Mouse (Mus musculus): ENCODE results near the gene Fuz.
A peak's percentile ranks its signal among the peaks of the same experiment; 100 is the strongest.

The Fuz gene

DNA sequence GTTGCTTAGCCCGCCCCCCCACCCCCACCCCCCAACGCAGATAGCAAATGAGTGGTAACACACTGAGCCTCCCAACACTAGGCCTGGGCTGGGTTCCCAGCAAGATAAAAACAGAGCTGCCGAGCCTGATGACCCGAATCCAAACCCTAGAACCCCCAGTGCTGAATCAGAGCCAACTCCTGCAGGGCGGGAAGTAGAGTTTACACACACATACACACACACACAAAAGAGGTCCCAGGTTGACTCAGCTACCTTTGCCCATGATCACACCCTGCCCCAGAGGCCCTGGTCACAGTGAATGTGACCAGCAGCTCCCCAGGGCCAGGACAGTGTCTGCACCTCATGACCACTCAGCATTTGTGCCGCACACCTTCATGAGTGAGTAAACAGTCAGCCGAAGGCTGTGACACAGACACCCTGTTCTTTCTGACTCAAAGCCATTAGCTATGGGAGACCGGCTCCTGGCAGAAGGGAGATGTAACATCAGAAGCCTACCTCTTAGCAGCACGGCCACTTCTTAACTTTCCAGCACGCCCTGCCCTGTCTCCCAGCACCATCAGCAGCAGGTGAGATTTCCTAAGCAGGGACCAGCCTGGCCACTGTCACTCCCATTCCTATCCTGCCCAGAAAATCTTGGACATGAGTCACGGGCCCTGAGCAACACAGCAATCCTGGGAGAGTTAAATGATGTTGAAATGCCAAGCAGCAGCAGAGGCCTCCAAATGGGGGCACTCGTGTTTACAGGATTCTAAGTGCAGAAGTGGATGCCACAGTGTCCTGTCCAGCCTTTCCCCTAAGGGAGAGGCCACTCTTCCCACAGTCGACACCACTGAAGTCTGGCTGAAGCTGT is 7.4 kb upstream of the Fuz start:
- DNase-seq: peak in 1 of 2 experiments; percentile 47

DNA sequence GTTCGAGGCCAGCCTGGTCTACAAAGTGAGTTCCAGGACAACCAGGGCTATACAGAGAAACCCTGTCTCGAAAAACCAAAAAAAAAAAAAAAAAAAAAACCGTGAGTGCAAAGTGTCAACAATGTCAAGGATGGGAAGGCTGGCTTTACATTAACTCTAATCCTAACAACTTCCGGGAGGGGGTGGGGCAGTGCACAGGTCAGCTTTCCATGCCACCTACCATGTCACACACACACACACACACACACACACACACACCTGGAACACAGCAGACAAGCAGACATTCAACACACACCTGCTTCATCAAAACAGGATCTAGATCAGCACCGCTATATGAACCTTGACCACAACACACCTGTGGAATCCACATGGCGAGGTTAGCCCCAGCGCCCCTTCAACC is 5.7 kb upstream of the Fuz start:
- DNase-seq: no peak

DNA sequence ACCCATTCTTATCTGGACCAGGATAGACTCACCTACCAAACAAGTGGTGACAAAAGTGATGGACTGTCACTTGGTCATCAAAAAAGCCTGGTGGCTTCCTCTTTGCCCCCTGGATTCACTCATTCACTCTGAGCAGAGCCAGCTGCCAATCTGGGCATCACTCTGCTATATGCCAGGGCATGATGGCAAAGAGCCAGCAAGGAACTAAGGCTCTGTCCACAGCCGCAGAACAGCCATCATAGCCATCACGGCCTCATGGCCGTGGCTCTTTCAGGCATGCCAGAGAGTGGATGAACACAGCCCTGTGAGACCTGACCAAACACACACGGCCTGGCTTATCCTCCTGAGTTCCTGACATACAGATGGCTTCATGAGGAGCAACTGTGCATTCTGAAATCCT is 5.1 kb upstream of the Fuz start:
- peak; percentile 19 to 57 for DNase-seq

DNA sequence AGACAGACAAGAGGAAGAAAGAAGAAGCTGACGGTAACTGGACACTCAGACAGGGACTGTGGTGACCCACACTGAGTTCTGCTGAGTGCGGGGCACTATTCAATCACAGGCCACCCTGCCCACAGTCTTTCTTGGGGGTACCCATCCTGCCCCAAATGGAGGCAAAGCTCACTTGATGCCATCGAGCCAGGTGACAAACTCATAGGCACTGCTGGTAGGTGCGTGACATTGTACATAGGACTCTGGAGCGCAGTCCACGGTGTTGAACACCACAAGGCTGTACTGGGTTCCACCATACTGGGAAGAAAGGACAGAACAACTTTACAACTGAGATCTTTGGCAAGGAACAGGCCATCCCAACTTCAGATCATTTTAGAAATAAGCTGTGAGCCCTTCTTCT is 4.3 kb upstream of the Fuz start:
- DNase-seq: no peak

DNA sequence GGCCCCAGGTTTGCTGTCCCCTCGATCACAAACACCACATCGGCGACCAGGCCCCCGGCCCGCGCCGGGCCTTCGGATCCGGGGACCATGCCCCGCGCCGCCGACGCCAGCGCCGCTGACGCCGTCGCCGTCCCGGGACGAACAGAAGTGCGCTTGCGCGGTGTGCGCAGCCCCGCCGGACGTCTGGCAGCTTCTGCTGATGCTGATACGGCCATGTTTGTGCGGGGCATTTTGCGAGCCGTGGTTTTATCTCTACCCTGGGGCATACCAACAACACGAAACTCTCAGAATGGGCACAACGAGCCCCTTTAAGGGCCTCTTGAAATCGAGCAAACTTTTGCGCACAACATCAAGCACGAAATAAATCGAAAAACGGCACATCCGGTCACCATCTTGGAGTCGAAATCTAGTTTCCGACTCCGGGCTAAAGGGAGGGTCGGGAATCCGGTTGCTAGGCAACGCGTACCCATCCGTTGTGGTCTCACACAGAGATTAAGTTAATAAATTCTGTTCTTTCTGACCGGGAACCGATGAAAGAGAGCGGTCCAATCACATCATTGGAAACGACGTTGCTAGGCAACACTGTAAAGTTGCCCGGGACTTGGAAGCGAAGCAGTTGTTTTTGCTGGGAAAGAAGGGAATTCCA is 3.5 kb upstream of the Fuz start, which contains the start of gene Med25:
Gene Med25 (minus strand): TSS at position 437 of the 646 bp plus-strand sequence.
- peak; percentile 93 to 94 for DNase-seq

DNA sequence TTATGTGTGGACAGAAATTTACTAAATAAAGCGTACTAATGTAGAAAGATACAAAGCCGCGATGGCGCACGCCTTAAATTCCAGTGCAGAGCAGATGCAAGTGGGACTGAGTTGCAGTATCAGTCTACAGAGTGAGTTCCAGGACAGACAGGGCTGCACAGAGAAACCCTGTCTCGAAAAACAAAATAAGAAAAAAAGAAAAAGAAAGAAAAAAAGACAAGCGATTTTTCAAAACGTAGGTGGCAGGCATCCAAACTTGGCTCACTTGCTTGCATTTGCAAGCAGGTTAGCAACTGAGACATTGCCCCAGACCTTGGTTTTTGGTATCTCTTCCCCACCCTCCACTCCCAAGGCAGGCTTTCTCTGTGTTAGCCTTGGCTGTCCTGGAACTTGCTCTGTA is 2.7 kb upstream of the Fuz start:
- DNase-seq: no peak

DNA sequence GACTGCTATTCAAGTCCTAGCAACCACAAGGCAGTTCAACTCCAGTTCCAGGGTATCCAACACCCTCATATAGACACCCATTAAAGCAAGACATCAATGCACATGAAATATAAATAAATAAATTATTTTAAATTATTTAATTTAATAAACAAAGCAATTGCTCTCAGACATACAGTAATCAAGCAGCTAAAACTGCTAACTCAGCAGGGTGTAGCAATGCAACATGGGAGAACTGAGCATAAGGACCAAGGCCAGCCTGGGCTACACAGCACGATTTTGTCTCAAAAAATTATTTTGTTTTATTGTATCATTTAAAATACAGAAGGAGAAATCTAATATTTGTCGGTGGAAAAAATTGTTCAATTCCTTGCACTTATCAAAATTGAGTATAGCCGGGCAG is 1.7 kb upstream of the Fuz start:
- DNase-seq: no peak

DNA sequence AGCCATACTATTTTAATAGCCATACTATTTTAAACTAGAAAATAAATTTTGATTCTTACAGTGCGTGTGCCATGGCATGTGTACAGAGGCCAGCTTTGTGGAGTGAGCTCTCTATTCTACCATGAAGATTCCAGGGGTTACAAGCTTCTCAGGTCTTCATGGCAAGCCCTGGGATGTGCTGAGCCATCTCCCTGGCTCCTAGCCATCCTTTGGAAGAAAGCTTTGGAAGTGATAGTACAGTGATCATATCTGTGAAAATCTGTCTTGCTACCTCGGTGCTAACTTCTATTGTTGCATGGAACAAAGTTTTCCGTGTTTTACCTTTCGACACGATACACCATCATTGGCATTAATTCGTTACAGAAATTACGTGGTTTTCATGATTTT is 680 bp upstream of the Fuz start:
- DNase-seq: no peak

DNA sequence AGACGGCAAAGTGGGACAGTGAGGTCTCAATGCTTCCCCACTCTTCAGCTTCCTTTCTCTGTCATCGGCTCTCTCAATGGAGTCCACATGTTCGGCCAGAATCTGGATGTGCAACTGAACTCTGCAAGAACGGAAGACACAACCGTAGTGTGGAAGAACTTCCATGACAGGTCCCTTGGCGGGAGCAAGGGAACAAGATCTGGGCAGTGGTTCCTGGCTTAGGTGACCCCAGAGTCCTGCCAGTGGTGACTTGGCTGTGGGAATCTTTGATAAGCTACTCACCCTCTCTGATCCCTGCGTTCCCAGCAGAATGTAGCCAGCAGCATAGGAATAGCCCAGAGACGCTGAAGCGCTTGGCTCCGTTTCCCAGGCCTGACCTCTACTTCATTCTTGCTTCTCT is 620 bp downstream of the Fuz start:
- no peak for DNase-seq

DNA sequence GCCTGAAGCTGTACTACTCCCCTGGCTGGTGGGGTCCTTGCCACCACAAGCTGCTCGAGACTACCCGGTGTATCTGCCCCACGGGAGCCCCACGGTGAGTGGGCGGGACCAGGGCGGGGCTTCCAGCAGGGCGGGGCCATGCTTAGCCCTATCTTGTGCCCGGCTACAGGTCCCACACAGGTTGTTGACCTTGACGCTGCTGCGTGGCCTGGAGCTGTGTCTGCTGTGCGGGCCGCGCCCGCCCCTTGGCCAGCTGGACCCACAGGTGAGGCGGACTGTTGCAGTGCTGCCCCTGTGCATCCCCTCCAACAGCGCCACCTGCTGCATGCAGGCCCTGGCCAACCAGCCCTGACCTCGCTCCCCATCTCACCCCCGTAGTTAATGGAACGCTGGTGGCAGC is 2.7 kb downstream of the Fuz start:
- peak in 1 of 2 experiments; percentile 69 for DNase-seq

DNA sequence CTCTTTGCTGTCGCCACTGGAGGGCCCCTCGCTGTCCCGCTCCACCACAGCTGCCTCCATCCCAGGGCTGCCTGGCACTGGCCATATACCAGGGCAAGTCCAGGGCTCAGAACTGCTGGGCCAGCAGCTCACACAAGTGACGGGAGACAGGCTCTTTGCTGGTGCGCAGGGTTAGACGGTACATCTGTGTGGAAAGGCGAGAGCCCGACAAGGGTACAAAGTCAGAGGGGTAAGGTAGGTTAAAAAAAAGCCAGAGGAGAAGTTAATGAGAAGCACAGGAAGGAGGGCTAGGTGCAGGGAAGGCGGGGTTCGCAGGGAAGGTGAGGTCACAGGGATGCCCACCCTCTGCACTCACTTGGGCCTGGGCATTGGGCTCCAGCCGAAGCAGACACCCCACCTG is 4.8 kb downstream of the Fuz start:
- no peak for DNase-seq

DNA sequence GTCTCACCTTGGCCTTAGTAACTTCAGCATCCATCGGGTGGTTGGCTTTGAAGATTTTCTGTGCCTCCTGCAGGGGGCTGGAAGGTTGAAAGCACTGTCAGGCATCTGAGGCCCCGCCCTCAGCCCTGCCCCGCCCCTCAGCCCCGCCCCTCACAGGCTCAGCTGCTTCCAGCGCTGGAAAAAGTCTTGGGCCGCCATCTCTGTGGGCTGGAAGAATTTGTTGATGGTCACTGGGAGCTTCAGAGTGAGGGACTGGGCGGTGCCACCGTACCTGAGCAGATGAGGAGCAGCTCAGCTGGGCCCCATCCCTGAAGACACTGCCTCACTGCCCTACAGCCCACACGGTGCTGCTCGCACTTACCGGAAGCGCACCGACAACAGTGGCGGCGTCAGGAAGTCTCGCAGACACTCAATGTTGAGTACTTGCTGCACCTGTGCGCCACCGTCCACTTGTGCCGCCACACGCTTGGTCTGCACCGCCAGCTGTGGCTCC is 5.4 kb downstream of the Fuz start:
- DNase-seq: peak in 1 of 2 experiments; percentile 45

DNA sequence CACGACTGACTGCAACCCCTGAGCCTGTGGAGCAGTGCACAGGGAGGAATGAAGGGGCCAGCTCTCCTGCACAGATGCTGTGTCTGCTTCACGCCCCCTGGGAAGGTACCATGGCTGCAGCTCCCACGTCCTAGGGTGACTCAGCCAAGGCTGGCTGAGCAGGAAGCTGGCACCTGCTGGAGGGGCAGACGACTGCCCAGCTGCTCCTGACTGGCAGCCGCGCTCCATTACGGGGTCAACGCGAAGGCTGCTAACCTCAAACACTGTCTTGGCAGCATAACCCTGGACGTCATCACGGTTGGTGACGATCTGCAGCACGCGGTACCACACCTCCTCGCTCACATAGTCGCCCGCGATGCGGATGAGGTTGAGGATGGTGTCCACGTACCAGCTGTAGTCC is 9.6 kb downstream of the Fuz start:
- peak in 1 of 2 experiments; percentile 29 for DNase-seq

DNA sequence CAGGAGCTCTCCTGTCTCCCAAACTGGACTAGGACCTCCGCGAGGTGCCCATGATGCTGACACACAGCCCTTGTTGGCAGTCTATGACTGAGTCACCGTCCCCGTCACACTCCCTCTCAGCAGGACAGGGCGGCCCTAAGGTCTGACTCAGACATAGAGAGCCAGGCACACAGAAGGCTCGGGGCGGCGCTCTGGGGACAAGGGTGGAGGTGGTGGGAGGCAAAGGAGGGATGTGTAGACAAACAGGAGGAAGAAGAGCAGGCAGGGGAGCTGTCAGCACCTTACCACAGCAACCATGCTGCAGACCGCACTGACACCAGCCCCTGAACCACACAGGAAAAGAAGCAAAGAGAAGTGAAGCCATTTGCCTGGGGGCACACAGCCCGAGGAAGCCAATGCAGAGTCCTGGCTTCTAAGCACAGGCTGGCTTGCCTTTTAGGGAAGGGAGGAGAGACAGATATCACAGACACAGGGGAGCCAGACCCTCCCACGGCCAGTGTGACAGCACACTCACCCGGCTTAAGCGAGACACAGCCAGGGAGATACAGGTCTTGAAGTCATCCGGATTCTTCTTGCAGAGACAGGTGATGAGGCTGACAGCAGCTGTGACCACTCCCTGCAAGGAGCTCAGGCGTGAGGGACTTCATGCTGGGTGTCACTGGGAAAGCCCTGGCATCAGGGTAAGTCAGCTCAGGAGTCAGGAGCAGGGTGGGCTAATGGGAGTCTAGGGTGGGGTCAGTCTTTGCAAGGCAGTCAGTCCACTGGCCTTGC is 13.0 kb downstream of the Fuz start:
- peak in 1 of 2 experiments; percentile 58 for DNase-seq

DNA sequence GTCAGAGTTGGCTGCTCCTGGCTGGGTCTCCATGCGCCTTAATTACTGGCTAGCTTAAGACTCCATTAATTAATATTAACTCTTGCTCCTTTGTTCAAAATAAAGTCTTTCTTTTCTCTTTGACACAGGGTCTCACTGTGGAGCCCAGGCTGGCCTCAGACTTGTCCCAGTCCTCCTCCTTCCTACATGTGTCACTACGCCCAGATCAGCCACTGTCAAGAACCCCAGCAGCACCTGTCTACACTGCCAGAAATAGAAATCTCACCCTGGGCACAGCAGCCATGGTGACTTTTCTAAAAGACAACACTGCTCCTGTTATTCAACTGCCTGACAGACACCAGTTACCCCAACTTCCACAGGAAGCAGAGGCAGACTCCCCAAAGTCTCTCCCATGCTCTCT is 18.5 kb downstream of the Fuz start:
- no peak for DNase-seq

DNA sequence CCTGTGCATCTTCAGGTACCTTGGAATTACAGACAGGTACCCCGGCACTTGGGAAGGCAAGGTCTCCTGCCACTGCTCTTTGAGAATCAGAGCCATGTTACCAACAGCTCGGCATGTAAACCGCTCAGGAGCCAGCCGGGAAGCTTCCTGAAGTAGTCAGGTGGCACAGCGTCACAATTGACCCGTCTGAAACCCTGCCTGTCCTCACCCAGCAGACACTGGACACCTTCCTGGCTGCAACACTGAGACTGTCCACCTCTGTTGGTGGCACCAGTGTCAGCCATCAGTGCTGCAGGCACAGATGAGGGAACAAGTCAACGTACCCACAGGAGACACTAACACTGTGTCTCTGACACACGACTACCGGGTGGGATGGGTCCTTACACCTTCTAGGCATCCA is 19.4 kb downstream of the Fuz start:
- DNase-seq: peak in 1 of 2 experiments; percentile 5

DNA sequence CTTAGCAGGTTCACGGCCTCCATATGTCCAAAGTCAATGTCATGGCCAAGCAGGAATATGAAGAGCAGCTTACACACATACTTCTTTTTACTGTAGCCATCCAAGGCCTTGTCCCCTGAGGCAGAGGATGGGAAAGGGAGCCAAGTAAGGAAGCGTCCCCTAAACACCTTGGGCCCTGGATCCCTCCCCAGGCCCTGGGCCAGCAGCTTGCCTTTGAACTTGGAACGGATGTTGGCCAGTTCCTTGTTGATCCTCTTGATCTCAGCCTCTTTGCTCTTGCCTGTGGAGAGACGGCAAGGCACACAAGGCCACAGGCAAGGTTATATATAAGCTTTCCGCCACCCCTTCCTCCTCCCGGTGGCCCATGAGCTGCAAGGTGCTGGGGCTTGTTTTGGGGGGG is 20.3 kb downstream of the Fuz start:
- DNase-seq: no peak

DNA sequence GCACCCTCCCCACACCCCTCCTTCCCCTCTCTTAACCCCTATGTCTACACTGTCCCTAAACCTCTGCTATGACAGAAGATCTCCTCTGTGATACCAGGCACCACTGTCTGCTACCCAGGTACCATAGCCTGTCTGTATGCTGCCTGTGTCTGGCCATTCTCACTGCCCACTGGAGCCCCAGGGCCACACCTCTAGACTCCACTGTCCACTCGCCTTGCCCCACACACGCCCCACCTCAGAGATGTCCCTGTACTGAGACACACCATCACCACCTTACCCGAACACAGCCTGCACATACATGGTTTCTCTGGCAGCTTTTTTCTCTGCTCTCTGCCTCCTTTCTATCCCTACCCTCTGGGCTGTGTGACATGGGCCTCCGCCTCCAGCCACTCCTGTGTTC is 21.0 kb downstream of the Fuz start:
- DNase-seq: no peak

DNA sequence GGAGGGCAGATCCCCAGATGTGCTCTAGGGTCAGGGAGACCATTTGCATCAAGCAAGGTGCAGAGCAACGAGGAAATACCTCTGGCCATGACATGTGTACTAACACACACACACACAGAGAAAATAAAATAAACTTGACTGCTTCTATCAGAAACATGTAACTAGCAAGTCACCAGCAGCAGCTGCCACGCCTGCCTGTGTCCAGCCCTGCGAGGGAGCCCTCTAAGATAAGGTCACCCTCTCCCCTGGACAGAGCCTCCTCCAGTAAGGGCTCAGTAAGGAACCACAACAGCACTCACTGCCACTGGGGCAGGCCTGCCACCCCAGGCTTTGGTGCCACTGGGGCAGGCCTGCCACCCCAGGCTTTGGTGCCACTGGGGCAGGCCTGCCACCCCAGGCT is 22.3 kb downstream of the Fuz start:
- no peak for DNase-seq

DNA sequence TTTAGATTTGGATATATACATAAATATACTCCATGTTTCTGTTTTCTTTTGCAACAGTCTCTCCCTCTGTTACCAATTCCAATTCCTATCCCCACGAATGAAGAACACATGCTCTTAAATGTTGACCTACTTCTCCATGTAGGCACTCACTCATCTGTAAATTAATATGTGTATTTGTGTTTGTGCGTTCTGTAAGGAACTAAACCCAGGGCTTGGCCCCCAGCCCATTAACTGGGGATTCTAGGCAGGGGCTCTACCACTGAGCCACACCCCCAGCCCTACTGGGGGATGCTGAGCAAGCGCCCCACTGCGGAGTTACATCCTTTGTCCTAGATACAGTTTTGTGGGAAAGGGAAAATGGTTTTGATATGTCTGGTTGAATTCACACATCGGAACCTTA is 23.2 kb downstream of the Fuz start:
- no peak for DNase-seq

DNA sequence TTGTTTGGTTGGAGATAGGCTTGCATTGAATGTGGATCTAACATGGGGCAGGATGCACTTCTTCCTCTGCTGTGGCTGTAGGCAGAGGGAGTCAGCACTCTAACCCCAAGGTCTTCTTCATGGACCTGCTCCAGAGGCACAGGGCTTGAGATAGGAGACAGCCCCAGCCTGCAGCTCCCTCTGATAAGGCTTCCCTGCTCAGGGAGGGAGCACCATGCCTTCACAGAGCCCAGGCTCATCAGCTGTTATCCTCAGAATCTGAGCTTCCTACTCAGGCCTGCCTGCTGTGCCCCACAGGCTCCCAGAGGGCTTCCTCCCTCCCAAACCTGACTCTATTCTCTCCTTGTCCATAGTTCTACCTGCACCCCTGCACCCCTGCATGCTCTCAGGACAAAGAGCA is 26.7 kb downstream of the Fuz start:
- DNase-seq: no peak

DNA sequence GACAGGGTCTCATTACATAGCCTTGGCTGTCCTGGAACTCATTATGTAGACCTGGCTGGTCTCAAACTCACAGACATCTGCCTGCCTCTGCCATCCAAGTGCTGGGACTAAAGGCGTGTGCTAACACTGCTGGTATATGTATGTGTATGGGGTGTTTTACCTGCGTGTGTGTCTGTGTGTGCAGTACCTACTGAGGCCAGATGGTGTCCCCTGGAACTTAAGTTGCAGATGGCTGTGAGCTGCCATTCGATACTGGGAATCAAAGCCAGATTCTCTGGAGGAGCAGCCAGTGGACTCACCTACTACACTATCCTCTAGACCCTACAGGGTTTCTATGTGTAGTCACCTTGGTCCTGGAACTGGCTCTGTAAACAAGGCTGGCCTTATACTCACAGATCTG is 29.6 kb downstream of the Fuz start:
- DNase-seq: peak in 1 of 2 experiments; percentile 67

DNA sequence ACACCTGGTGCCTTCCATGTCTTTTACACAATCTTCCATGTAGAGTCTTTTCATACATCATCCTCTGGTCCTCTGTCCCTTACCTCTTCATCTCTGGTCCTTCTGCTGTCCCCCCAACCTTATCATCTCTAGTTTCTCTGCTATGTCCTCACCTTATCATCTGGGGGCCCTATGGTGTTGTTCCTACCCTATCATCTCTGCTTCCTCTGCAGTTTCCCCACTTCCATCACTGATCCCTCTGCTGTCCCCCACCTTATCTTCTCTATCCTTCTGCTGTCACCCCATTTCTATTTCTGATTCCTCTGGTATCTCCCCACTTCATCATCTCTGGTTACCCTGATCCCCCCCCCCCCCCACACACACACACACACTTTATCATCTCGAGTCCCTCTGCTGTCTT is 32.7 kb downstream of the Fuz start:
- no peak for DNase-seq

All from cerebellum, postnatal 25 days (tissue).